Mouse (Mus musculus) lung, postnatal 0 days (tissue): ENCODE data around the gene Ddx56. TPM values are rescaled to one million over a fixed set of nuclear protein-coding genes. Genes with fewer than 3 reads are reported as not detected.

Source experiments
- ATAC-seq: fragments of 200-750 bp; cut with Nextera tagmentation; 2 replicates; pipeline ENCODE4 v1.8.0; 2017; ENCODE audit warnings: moderate library complexity
- DNase-seq: peaks from one replicate; pipeline ENCODE4 v3.0.0-alpha.2; 2016; ENCODE audit warnings: low spot score
- H3K27ac ChIP-seq: fragments of 300-500 bp; sonication (generic); 2 replicates; pipeline ENCODE4 v1.5.1; 2014; ENCODE audit warnings: antibody characterized with exemption, mild to moderate bottlenecking, low read length, mixed read lengths
- H3K27me3 ChIP-seq: fragments of 300-500 bp; sonication (generic); replicated peaks from 2 replicates; pipeline ENCODE4 v1.6.1; 2014; ENCODE audit warnings: low read length, mixed read lengths; ENCODE audit not compliant: insufficient read depth
- H3K36me3 ChIP-seq: fragments of 300-500 bp; sonication (generic); 2 replicates; pipeline ENCODE4 v1.6.1; 2014; ENCODE audit warnings: low read length, mixed read lengths; ENCODE audit not compliant: insufficient read depth
- H3K4me1 ChIP-seq: fragments of 300-500 bp; sonication (generic); 2 replicates; pipeline ENCODE4 v1.6.1; 2014; ENCODE audit warnings: antibody characterized with exemption, low read depth, low read length, mixed read lengths; ENCODE audit not compliant: insufficient read depth
- H3K4me2 ChIP-seq: fragments of 300-500 bp; sonication (generic); replicated peaks from 2 replicates; pipeline ENCODE4 v1.6.1; 2014; ENCODE audit warnings: low read depth, mild to moderate bottlenecking, low read length, moderate library complexity, mixed read lengths
- H3K4me3 ChIP-seq: fragments of 300-500 bp; sonication (generic); 2 replicates; pipeline ENCODE4 v1.5.1; 2014; ENCODE audit warnings: low read depth, low read length
- H3K9ac ChIP-seq: fragments of 300-500 bp; sonication (generic); replicated peaks from 2 replicates; pipeline ENCODE4 v1.6.1; 2014; ENCODE audit warnings: low read depth, mild to moderate bottlenecking
- H3K9me3 ChIP-seq: fragments of 300-500 bp; sonication (generic); 2 replicates; pipeline ENCODE4 v1.6.1; 2016; ENCODE audit warnings: low read length, mixed read lengths
- CTCF ChIP-seq: IDR thresholded peaks from 2 replicates; pipeline ENCODE4 v1.5.1; 2016; ENCODE audit warnings: antibody characterized with exemption, mild to moderate bottlenecking
- EP300 ChIP-seq: IDR thresholded peaks from 2 replicates; pipeline ENCODE4 v1.6.1; 2016; ENCODE audit warnings: antibody characterized with exemption, mild to moderate bottlenecking, control low read depth
- WGBS: fragments of 180-500 bp; shearing (Covaris S2); extraction: QIAGEN DNeasy Blood & Tissue Kit; methylation state at CpG from one replicate; pipeline ENCODE4 v1.1.7; 2014; 5-methylcytosine and 5-hydroxymethylcytosine counted together
- polyA plus RNA-seq: library from polyadenylated mRNA; unstranded; fragments of >200 nt; fragmentation: Nextera tagmentation; extraction: Ambion mirVana; gene quantifications from 2 replicates; pipeline ENCODE4 v1.2.1, GENCODE M21; 2015

The Ddx56 gene
- polyA plus RNA-seq, 1 experiment from 2014 or later = 41.9 TPM

DNA sequence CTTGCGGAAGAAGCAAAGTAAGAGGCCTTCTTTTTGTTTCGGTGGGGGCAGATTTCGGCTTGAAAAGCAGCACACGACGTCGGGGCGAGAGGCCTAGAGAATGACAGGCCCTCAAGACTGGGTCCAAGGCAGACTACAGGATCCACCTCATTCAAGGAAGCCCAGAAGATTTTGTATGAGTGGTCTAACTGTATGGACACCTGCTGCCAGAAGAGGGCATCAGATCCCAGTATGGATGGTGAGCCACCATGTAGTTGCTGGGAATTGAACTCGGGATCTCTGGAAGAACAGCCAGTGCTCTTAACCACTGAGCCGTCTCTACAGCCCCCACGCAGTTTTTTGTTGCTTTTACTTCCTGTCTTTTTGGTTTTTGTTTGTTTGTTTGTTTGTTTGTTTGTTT lies 45.4 kb downstream of the Ddx56 start:
- no peak overlapping the region for H3K4me3 ChIP-seq
- 90% methylated on average over 10 of the region's 10 CpGs for WGBS

DNA sequence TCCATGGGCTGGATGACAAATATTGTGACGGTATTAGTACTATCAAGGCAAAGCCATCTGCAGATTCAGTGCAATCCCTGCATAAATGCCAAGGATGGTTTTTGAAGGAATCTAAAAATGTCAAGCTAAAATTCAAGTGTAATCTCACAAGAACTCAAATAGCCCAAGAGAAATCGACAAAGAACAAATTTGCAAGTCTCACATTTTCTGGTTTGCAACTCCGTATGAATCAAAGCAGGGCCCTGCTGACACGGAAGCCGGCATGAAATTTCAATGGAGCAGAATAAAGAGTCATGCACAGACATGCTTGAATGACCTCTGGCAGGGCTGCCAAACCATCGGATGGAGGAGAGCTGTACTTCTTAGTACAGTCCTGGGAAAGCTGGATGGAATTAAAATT lies 47.6 kb downstream of the Ddx56 start:
- H3K4me1 ChIP-seq = no peaks in the 10 kb centered on the region
- H3K36me3 ChIP-seq = no peaks in the 10 kb centered on the region
- no peak overlapping the region for H3K4me3 ChIP-seq
- no peak for ATAC-seq
- WGBS = 86% methylated on average over 6 of the region's 6 CpGs
- H3K4me2 ChIP-seq = no peak overlapping the region
- TF ChIP-seq EP300 (no peak), CTCF (no peak)
- no peak for DNase-seq
- H3K27me3 ChIP-seq = no peaks in the 10 kb centered on the region
- no peaks in the 10 kb centered on the region for H3K9me3 ChIP-seq
- no peak overlapping the region for H3K27ac ChIP-seq
- H3K9ac ChIP-seq = no peak overlapping the region

More for the DNA sequence above, 45.4 kb downstream of the Ddx56 start:
- Histone ChIP-seq H3K9ac (no peak overlapping the region), H3K27me3 (no peaks in the 10 kb centered on the region), H3K9me3 (no peaks in the 10 kb centered on the region), H3K4me2 (no peak overlapping the region), H3K27ac (no peak overlapping the region), H3K36me3 (no peaks in the 10 kb centered on the region), H3K4me1 (no peaks in the 10 kb centered on the region)
- no peak for ATAC-seq
- no peak for DNase-seq
- no peak for TF ChIP-seq EP300
- no peak for TF ChIP-seq CTCF

DNA sequence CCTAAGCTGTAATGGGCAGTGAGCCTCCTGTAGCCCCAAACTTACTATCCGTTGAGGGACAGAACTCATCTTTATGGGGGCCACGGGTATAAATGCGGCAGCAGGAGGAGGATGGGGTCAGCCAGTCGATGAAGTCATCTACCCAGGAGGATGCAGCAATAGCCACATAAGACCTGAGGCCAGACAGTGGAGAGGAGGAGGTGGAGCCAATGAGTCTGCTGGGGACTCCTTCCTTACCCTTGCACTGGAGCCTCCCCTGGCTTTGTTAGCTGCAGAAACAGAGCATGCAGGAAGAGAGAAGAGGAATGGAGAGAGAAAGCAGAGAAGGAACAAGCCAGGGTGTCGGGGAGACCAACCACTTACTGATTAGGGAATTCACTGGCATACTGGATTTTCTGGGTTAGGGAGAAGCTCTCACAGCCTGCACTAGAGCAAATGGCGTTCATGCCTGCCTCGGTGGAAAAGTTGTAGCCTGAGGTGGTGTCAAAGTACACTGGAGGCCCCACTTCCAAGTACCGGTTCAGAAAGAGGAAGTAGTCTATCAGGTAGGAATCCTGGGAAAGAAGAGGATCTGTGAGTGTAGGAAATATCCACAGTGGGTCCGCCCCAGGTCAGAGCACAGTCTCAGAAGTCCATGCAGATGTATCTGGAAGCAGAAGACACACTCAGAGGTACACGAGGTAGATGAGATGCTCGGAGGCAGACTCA lies 49.2 kb downstream of the Ddx56 start:
- TF ChIP-seq CTCF (no peak), EP300 (no peak)
- no peaks in the 10 kb centered on the region for H3K27me3 ChIP-seq
- no peaks in the 10 kb centered on the region for H3K9me3 ChIP-seq
- ATAC-seq (no peak), DNase-seq (no peak)
- no peak overlapping the region for H3K9ac ChIP-seq
- H3K4me2 ChIP-seq = no peak overlapping the region
- WGBS = 73% methylated on average over 11 of the region's 11 CpGs
- no peak overlapping the region for H3K4me3 ChIP-seq
- no peaks in the 10 kb centered on the region for H3K36me3 ChIP-seq
- H3K27ac ChIP-seq = no peak overlapping the region
- H3K4me1 ChIP-seq = no peaks in the 10 kb centered on the region

DNA sequence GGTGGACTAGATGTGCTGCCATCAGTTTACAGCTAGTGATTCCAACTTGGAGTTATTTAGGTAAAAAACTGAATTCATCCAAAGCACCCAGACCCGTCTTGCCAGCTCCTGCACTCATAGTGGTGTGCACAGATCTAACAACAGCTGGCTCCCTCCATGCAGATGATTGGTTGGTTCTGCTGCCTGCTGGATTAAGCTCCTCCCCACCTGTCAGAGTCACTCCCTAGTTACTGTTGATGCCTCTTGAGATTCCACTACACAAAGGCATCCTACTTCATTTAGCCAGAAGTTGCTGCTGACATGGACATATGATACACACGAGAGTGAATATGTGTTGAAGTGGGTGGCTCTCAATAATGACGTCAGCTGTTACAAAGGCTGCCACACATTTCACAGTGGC lies 50.7 kb downstream of the Ddx56 start:
- no peaks in the 10 kb centered on the region for H3K9me3 ChIP-seq
- ATAC-seq = peak; percentile 94
- 31% methylated on average over 3 of the region's 3 CpGs for WGBS
- H3K9ac ChIP-seq = no peak overlapping the region
- H3K36me3 ChIP-seq = no peaks in the 10 kb centered on the region
- no peak overlapping the region for H3K27ac ChIP-seq
- H3K4me3 ChIP-seq = no peak overlapping the region
- DNase-seq = peak; percentile 61
- no peak for TF ChIP-seq EP300
- no peak overlapping the region for H3K4me2 ChIP-seq
- no peaks in the 10 kb centered on the region for H3K4me1 ChIP-seq
- no peaks in the 10 kb centered on the region for H3K27me3 ChIP-seq

Other genes with a start within 250 kb of the Ddx56 start
- gene Camk2b, start 201.4 kb downstream of the Ddx56 start, polyA plus RNA-seq = 2.9 TPM in 2 replicates
- gene A730071L15Rik, start 67.7 kb downstream of the Ddx56 start, polyA plus RNA-seq = 0.39 and 0.50 TPM in 2 replicates
- 26.8 TPM in 2 replicates for gene Nudcd3, start 67.4 kb downstream of the Ddx56 start, polyA plus RNA-seq
- gene Npc1l1, start 37.6 kb downstream of the Ddx56 start, polyA plus RNA-seq = not detected in 2 replicates
- 92.0 and 95.7 TPM in 2 replicates for gene Tmed4, start 7.1 kb upstream of the Ddx56 start, polyA plus RNA-seq
- 78.8 and 84.1 TPM in 2 replicates for gene Ogdh, start 23.9 kb upstream of the Ddx56 start, polyA plus RNA-seq
- 8.6 and 8.7 TPM in 2 replicates for gene Zmiz2, start 121.3 kb upstream of the Ddx56 start, polyA plus RNA-seq
- gene Ppia, start 147.7 kb upstream of the Ddx56 start, polyA plus RNA-seq = 3,011 and 3,180 TPM in 2 replicates
- gene H2afv, start 176.7 kb upstream of the Ddx56 start, polyA plus RNA-seq = 259 and 268 TPM in 2 replicates
- 21.4 and 25.5 TPM in 2 replicates for gene Purb, start 208.1 kb upstream of the Ddx56 start, polyA plus RNA-seq